Mouse (Mus musculus) kidney, postnatal 36 days (tissue): Measurements from ENCODE around the gene Hist1h3d.

Experiments
- DNase-seq, 2 experiments: peaks; one replicate each; pipeline ENCODE4 v3.0.0; 2021 to 2022; ENCODE audit warnings: mixed read lengths in 2 of 2

Gene Hist1h3d

GRCm38 (mm10) chr13:23622861-23623450 lies 47.4 kb downstream of the Hist1h3d start:
- peak; percentile 10 to 52 for DNase-seq
